Mouse (Mus musculus): ENCODE data around the gene Ptpn3. TPM values are rescaled to one million over a fixed set of nuclear protein-coding genes. Genes with fewer than 3 reads are reported as not detected.
"Not testable (repeated sequence)": the region's sequence is repeated elsewhere in the genome, so short reads cannot be mapped to it uniquely, and the experiment has no call there.

Gene Ptpn3
- polyA plus RNA-seq, 1 experiment from 2014 or later = 5.5 TPM

GRCm38 (mm10) chr4:57202660-57203361 is 98.8 kb downstream of the Ptpn3 start:
- WGBS = 74% methylated on average over 10 of the region's 10 CpGs
- H3K9me3 ChIP-seq (ENCODE audit: control insufficient read depth, low read length) = peaks cover 5% of the 10 kb centered on the region; the same call in 1 of the 2 replicates
- no peak overlapping the region for H3K4me2 ChIP-seq (replicated peaks)
- ATAC-seq (ENCODE audit: low FRiP score) = no peak
- no peak overlapping the region for H3K9ac ChIP-seq
- no peak overlapping the region for H3K27ac ChIP-seq
- no peaks in the 10 kb centered on the region for H3K36me3 ChIP-seq (replicated peaks; ENCODE audit: control insufficient read depth, insufficient read depth)
- no peaks in the 10 kb centered on the region for H3K4me1 ChIP-seq (replicated peaks; ENCODE audit: control insufficient read depth, insufficient read depth, low read length)
- no peaks in the 10 kb centered on the region for H3K27me3 ChIP-seq (ENCODE audit: control insufficient read depth, insufficient read depth, low read length)
- DNase-seq (ENCODE audit: low spot score) = no peak
- H3K4me3 ChIP-seq (replicated peaks; ENCODE audit: low read length) = no peak overlapping the region

GRCm38 (mm10) chr4:57202132-57202531 is 99.5 kb downstream of the Ptpn3 start:
- DNase-seq (ENCODE audit: low spot score) (no peak), ATAC-seq (ENCODE audit: low FRiP score) (no peak)
- Histone ChIP-seq H3K4me1 (replicated peaks; ENCODE audit: control insufficient read depth, insufficient read depth, low read length) (no peaks in the 10 kb centered on the region), H3K27ac (no peak overlapping the region), H3K9ac (no peak overlapping the region), H3K4me3 (replicated peaks; ENCODE audit: low read length) (no peak overlapping the region), H3K9me3 (ENCODE audit: control insufficient read depth, low read length) (peaks cover 5% of the 10 kb centered on the region; the same call in 1 of the 2 replicates), H3K36me3 (replicated peaks; ENCODE audit: control insufficient read depth, insufficient read depth) (no peaks in the 10 kb centered on the region), H3K27me3 (ENCODE audit: control insufficient read depth, insufficient read depth, low read length) (no peaks in the 10 kb centered on the region), H3K4me2 (replicated peaks) (no peak overlapping the region)
- 65% methylated on average over 7 of the region's 7 CpGs for WGBS

- no peak overlapping the region for H3K4me3 ChIP-seq (replicated peaks; ENCODE audit: low read length)
- WGBS = 90% methylated on average over 6 of the region's 6 CpGs
- no peak overlapping the region for H3K9ac ChIP-seq
- H3K4me1 ChIP-seq (replicated peaks; ENCODE audit: control insufficient read depth, insufficient read depth, low read length) = no peaks in the 10 kb centered on the region
- H3K27ac ChIP-seq = no peak overlapping the region
- no peaks in the 10 kb centered on the region; the same call in 1 of the 2 replicates for H3K36me3 ChIP-seq (replicated peaks; ENCODE audit: control insufficient read depth, insufficient read depth)
- no peak overlapping the region for H3K4me2 ChIP-seq (replicated peaks)
- no peak for DNase-seq (ENCODE audit: low spot score)
- H3K9me3 ChIP-seq (ENCODE audit: control insufficient read depth, low read length) = peaks cover 5% of the 10 kb centered on the region; the same call in 1 of the 2 replicates
- no peaks in the 10 kb centered on the region for H3K27me3 ChIP-seq (ENCODE audit: control insufficient read depth, insufficient read depth, low read length)
- no peak for ATAC-seq (ENCODE audit: low FRiP score)
Measured at GRCm38 (mm10) chr4:57200661-57201060, 101.0 kb downstream of the Ptpn3 start.

GRCm38 (mm10) chr4:57198666-57199393 is 102.8 kb downstream of the Ptpn3 start:
- H3K27ac ChIP-seq; H3K9me3 ChIP-seq (ENCODE audit: control insufficient read depth, low read length); H3K27me3 ChIP-seq (ENCODE audit: control insufficient read depth, insufficient read depth, low read length); H3K4me3 ChIP-seq (replicated peaks; ENCODE audit: low read length); ATAC-seq (ENCODE audit: low FRiP score); H3K4me2 ChIP-seq (replicated peaks); DNase-seq (ENCODE audit: low spot score); H3K4me1 ChIP-seq (replicated peaks; ENCODE audit: control insufficient read depth, insufficient read depth, low read length); H3K36me3 ChIP-seq (replicated peaks; ENCODE audit: control insufficient read depth, insufficient read depth); H3K9ac ChIP-seq: not testable (repeated sequence)
- 97% methylated on average over 20 of the region's 20 CpGs for WGBS

GRCm38 (mm10) chr4:57191543-57192283 is 109.9 kb downstream of the Ptpn3 start:
- H3K4me3 ChIP-seq (replicated peaks; ENCODE audit: low read length) = no peak overlapping the region
- DNase-seq (ENCODE audit: low spot score) (no peak), ATAC-seq (ENCODE audit: low FRiP score) (no peak)
- WGBS = 79% methylated on average over 9 of the region's 9 CpGs
- H3K27me3 ChIP-seq (ENCODE audit: control insufficient read depth, insufficient read depth, low read length) = no peaks in the 10 kb centered on the region
- no peaks in the 10 kb centered on the region for H3K4me1 ChIP-seq (replicated peaks; ENCODE audit: control insufficient read depth, insufficient read depth, low read length)
- no peaks in the 10 kb centered on the region; the same call in none of the 2 replicates for H3K36me3 ChIP-seq (replicated peaks; ENCODE audit: control insufficient read depth, insufficient read depth)
- H3K4me2 ChIP-seq (replicated peaks) = no peak overlapping the region
- H3K9ac ChIP-seq = no peak overlapping the region
- H3K9me3 ChIP-seq (ENCODE audit: control insufficient read depth, low read length) = no peaks in the 10 kb centered on the region
- H3K27ac ChIP-seq = no peak overlapping the region

GRCm38 (mm10) chr4:57189881-57190280 is 111.8 kb downstream of the Ptpn3 start:
- DNase-seq (ENCODE audit: low spot score) (no peak), ATAC-seq (ENCODE audit: low FRiP score) (no peak)
- Histone ChIP-seq H3K27me3 (ENCODE audit: control insufficient read depth, insufficient read depth, low read length) (no peaks in the 10 kb centered on the region), H3K36me3 (replicated peaks; ENCODE audit: control insufficient read depth, insufficient read depth) (no peaks in the 10 kb centered on the region), H3K4me3 (replicated peaks; ENCODE audit: low read length) (no peak overlapping the region), H3K27ac (no peak overlapping the region), H3K4me2 (replicated peaks) (no peak overlapping the region), H3K9me3 (ENCODE audit: control insufficient read depth, low read length) (no peaks in the 10 kb centered on the region), H3K9ac (no peak overlapping the region), H3K4me1 (replicated peaks; ENCODE audit: control insufficient read depth, insufficient read depth, low read length) (no peaks in the 10 kb centered on the region)
- 89% methylated on average over 2 of the region's 2 CpGs for WGBS

- H3K9me3 ChIP-seq (ENCODE audit: control insufficient read depth, low read length) = no peaks in the 10 kb centered on the region
- no peaks in the 10 kb centered on the region for H3K36me3 ChIP-seq (replicated peaks; ENCODE audit: control insufficient read depth, insufficient read depth)
- DNase-seq (ENCODE audit: low spot score) = no peak
- 20% methylated on average over 6 of the region's 6 CpGs for WGBS
- H3K27ac ChIP-seq = no peak overlapping the region
- H3K4me2 ChIP-seq (replicated peaks) = no peak overlapping the region
- H3K9ac ChIP-seq = no peak overlapping the region
- no peak for ATAC-seq (ENCODE audit: low FRiP score)
- no peak overlapping the region for H3K4me3 ChIP-seq (replicated peaks; ENCODE audit: low read length)
- no peaks in the 10 kb centered on the region for H3K4me1 ChIP-seq (replicated peaks; ENCODE audit: control insufficient read depth, insufficient read depth, low read length)
- no peaks in the 10 kb centered on the region for H3K27me3 ChIP-seq (ENCODE audit: control insufficient read depth, insufficient read depth, low read length)
Measured at GRCm38 (mm10) chr4:57186035-57186434, 115.6 kb downstream of the Ptpn3 start.

- Histone ChIP-seq H3K4me2 (replicated peaks) (no peak overlapping the region), H3K36me3 (replicated peaks; ENCODE audit: control insufficient read depth, insufficient read depth) (no peaks in the 10 kb centered on the region), H3K27ac (no peak overlapping the region), H3K9ac (no peak overlapping the region), H3K27me3 (ENCODE audit: control insufficient read depth, insufficient read depth, low read length) (no peaks in the 10 kb centered on the region), H3K4me1 (replicated peaks; ENCODE audit: control insufficient read depth, insufficient read depth, low read length) (no peaks in the 10 kb centered on the region), H3K9me3 (ENCODE audit: control insufficient read depth, low read length) (no peaks in the 10 kb centered on the region), H3K4me3 (replicated peaks; ENCODE audit: low read length) (no peak overlapping the region)
- ATAC-seq (ENCODE audit: low FRiP score) = no peak
- no peak for DNase-seq (ENCODE audit: low spot score)
- 86% methylated on average over 8 of the region's 8 CpGs for WGBS
Measured at GRCm38 (mm10) chr4:57185462-57185861, 116.2 kb downstream of the Ptpn3 start.

- DNase-seq (ENCODE audit: low spot score) (no peak), ATAC-seq (ENCODE audit: low FRiP score) (no peak)
- H3K27ac ChIP-seq = no peak overlapping the region
- H3K27me3 ChIP-seq (ENCODE audit: control insufficient read depth, insufficient read depth, low read length) = no peaks in the 10 kb centered on the region
- no peaks in the 10 kb centered on the region for H3K36me3 ChIP-seq (replicated peaks; ENCODE audit: control insufficient read depth, insufficient read depth)
- no peak overlapping the region for H3K4me3 ChIP-seq (replicated peaks; ENCODE audit: low read length)
- 77% methylated on average over 4 of the region's 4 CpGs for WGBS
- no peaks in the 10 kb centered on the region for H3K9me3 ChIP-seq (ENCODE audit: control insufficient read depth, low read length)
- H3K4me1 ChIP-seq (replicated peaks; ENCODE audit: control insufficient read depth, insufficient read depth, low read length) = no peaks in the 10 kb centered on the region
- no peak overlapping the region for H3K9ac ChIP-seq
- H3K4me2 ChIP-seq (replicated peaks) = no peak overlapping the region
Measured at GRCm38 (mm10) chr4:57183493-57183892, 118.1 kb downstream of the Ptpn3 start.
